Mouse (Mus musculus) spleen, adult 2 months (tissue): ENCODE measurements around the gene Taf1d.

Experiments used
- CTCF ChIP-seq: fragments of 200-500 bp; IDR thresholded peaks from 2 replicates; pipeline ENCODE4 v1.5.1; 2011; ENCODE audit warnings: mild to moderate bottlenecking, inconsistent platforms; ENCODE audit not compliant: insufficient read depth, insufficient read length, insufficient replicate concordance; ENCODE audit errors: extremely low read depth
- POLR2A ChIP-seq: fragments of 200-500 bp; IDR thresholded peaks from 2 replicates; pipeline ENCODE4 v1.6.1; 2011; ENCODE audit warnings: low read depth, low read length, inconsistent platforms

GRCm38 (mm10) chr9:15285443-15285842 is 20.6 kb upstream of the Taf1d start:
- TF ChIP-seq CTCF = no peak
- no peak for TF ChIP-seq POLR2A
